Mouse (Mus musculus) liver, adult 2 months (tissue): ENCODE measurements at regions not wholly inside any gene's neighbourhood (a gene's known extent, or its start where the extent isn't known, plus 50 kb on each side); places are given as distances from the start of the nearest gene placed in this dataset.

Source experiments
- CTCF ChIP-seq: fragments of 200-500 bp; IDR thresholded peaks from 2 replicates; pipeline ENCODE4 v1.5.1; 2011; ENCODE audit warnings: low read depth, low read length, control low read depth
- POLR2A ChIP-seq: fragments of 200-500 bp; IDR thresholded peaks from 2 replicates; pipeline ENCODE4 v1.6.1; 2011; ENCODE audit warnings: low read length, control low read depth; ENCODE audit not compliant: insufficient read depth; ENCODE audit errors: extremely low read depth

GRCm38 (mm10) chr8:92270636-92271035 is 86.8 kb upstream of the Irx5 start:
- TF ChIP-seq CTCF, result no peak
- TF ChIP-seq POLR2A, result no peak
